Mouse (Mus musculus): ENCODE data around the gene Atp5g2.
"Not testable (repeated sequence)": the region's sequence is repeated elsewhere in the genome, so short reads cannot be mapped to it uniquely, and the experiment has no call there.

Gene Atp5g2

GRCm38 (mm10) chr15:102665494-102665893 is 6.7 kb downstream of the Atp5g2 start:
- DNase-seq (ENCODE audit: low spot score): no peak

- DNase-seq (ENCODE audit: low spot score): no peak
Observed at GRCm38 (mm10) chr15:102663825-102664224, 8.3 kb downstream of the Atp5g2 start.

- not testable (repeated sequence) for DNase-seq (ENCODE audit: low spot score)
Observed at GRCm38 (mm10) chr15:102662601-102663000, 9.6 kb downstream of the Atp5g2 start.

- no peak for DNase-seq (ENCODE audit: low spot score)
Observed at GRCm38 (mm10) chr15:102657926-102658381, 14.2 kb downstream of the Atp5g2 start.

GRCm38 (mm10) chr15:102656658-102657057 is 15.5 kb downstream of the Atp5g2 start:
- DNase-seq (ENCODE audit: low spot score): no peak

GRCm38 (mm10) chr15:102651928-102652660 is 20.1 kb downstream of the Atp5g2 start:
- not testable (repeated sequence) for DNase-seq (ENCODE audit: low spot score)

- no peak for DNase-seq (ENCODE audit: low spot score)
Observed at GRCm38 (mm10) chr15:102651107-102651506, 21.0 kb downstream of the Atp5g2 start.

- no peak for DNase-seq (ENCODE audit: low spot score)
Observed at GRCm38 (mm10) chr15:102635817-102636216, 36.3 kb downstream of the Atp5g2 start.

- DNase-seq (ENCODE audit: low spot score): no peak
Observed at GRCm38 (mm10) chr15:102634684-102635083, 37.5 kb downstream of the Atp5g2 start.

- DNase-seq (ENCODE audit: low spot score): no peak
Observed at GRCm38 (mm10) chr15:102625687-102626055, 46.5 kb downstream of the Atp5g2 start.

GRCm38 (mm10) chr15:102624970-102625686 is 47.0 kb downstream of the Atp5g2 start, which contains the start of the genes Gm28047 and Atf7:
Gene Gm28047, minus strand, starts transcription at chr15:102625067.
Gene Atf7, minus strand, starts transcription at chr15:102625464.
- DNase-seq (ENCODE audit: low spot score): peak; percentile 98

- DNase-seq (ENCODE audit: low spot score): no peak
Observed at GRCm38 (mm10) chr15:102624291-102624969, 47.7 kb downstream of the Atp5g2 start.

- DNase-seq (ENCODE audit: low spot score): no peak
Observed at GRCm38 (mm10) chr15:102623121-102623520, 49.0 kb downstream of the Atp5g2 start.

GRCm38 (mm10) chr15:102622536-102622935 is 49.6 kb downstream of the Atp5g2 start:
- no peak for DNase-seq (ENCODE audit: low spot score)

- no peak for DNase-seq (ENCODE audit: low spot score)
Observed at GRCm38 (mm10) chr15:102620765-102621164, 51.4 kb downstream of the Atp5g2 start.

GRCm38 (mm10) chr15:102619486-102619885 is 52.7 kb downstream of the Atp5g2 start:
- DNase-seq (ENCODE audit: low spot score): no peak

- no peak for DNase-seq (ENCODE audit: low spot score)
Observed at GRCm38 (mm10) chr15:102617654-102618053, 54.5 kb downstream of the Atp5g2 start.

- no peak for DNase-seq (ENCODE audit: low spot score)
Observed at GRCm38 (mm10) chr15:102616174-102616573, 56.0 kb downstream of the Atp5g2 start.

- DNase-seq (ENCODE audit: low spot score): no peak
Observed at GRCm38 (mm10) chr15:102614224-102614623, 57.9 kb downstream of the Atp5g2 start.

GRCm38 (mm10) chr15:102612966-102613365 is 59.2 kb downstream of the Atp5g2 start:
- DNase-seq (ENCODE audit: low spot score): no peak
